Mouse (Mus musculus) lung, postnatal 0 days (tissue): ENCODE measurements around the gene Dchs2.
A peak's percentile ranks its signal among the peaks of the same experiment; 100 is the strongest.

ENCODE experiments used
- CTCF ChIP-seq: IDR thresholded peaks from 2 replicates; pipeline ENCODE4 v1.5.1; 2016; ENCODE audit warnings: antibody characterized with exemption, mild to moderate bottlenecking
- EP300 ChIP-seq: IDR thresholded peaks from 2 replicates; pipeline ENCODE4 v1.6.1; 2016; ENCODE audit warnings: antibody characterized with exemption, mild to moderate bottlenecking, control low read depth

DNA sequence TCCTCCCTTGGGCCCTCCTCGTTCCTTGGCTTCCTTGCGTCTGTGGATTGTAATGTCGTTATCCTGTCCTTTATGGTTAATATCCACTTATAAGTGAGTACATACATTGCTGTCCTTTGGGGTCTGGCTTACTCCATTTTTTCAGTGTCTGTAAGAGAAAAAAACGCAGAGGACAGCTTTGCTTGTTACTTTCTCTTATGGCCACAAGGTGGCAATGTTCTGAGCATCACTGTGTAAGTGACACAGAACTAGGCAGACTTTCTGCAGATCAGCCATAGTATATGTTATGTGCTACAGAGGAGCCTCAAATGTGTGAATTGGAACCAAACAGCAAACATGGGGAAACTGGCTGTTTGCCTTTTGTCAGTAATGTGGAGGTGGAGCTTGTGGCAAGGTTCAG, 17.6 kb upstream of the Dchs2 start:
- TF ChIP-seq CTCF (peak; percentile 88), EP300 (no peak)
